Mouse (Mus musculus) stomach, postnatal 0 days (tissue): ENCODE results near the gene Tmem238l.

ENCODE experiments used
- CTCF ChIP-seq: IDR thresholded peaks from 2 replicates; pipeline ENCODE4 v1.5.1; 2016; ENCODE audit warnings: antibody characterized with exemption, low read depth, mild to moderate bottlenecking, moderate library complexity
- EP300 ChIP-seq: optimal IDR thresholded peaks from 2 replicates; pipeline ENCODE3; 2016; ENCODE audit warnings: antibody characterized with exemption

- TF ChIP-seq CTCF (no peak), EP300 (no peak)
These were observed at the start of gene Tmem238l for GRCm38 (mm10) chr11:66956303-66956702.
